Mouse (Mus musculus): ENCODE results near the gene Fastkd5.
"Not testable (repeated sequence)": the region's sequence is repeated elsewhere in the genome, so short reads cannot be mapped to it uniquely, and the experiment has no call there.

The Fastkd5 gene

GRCm38 (mm10) chr2:130577021-130577420 is 52.8 kb downstream of the Fastkd5 start:
- no peak for DNase-seq (ENCODE audit: low spot score)

GRCm38 (mm10) chr2:130576564-130576963 is 53.3 kb downstream of the Fastkd5 start:
- not testable (repeated sequence) for DNase-seq (ENCODE audit: low spot score)

- DNase-seq (ENCODE audit: low spot score), result no peak
Observed at GRCm38 (mm10) chr2:130575873-130576272, 54.0 kb downstream of the Fastkd5 start, which contains the start of gene Oxt. Gene Oxt, plus strand, starts transcription at chr2:130576173.

- no peak for DNase-seq (ENCODE audit: low spot score)
Observed at GRCm38 (mm10) chr2:130574960-130575359, 54.9 kb downstream of the Fastkd5 start.

GRCm38 (mm10) chr2:130569926-130570325 is 59.9 kb downstream of the Fastkd5 start:
- DNase-seq (ENCODE audit: low spot score), result no peak

GRCm38 (mm10) chr2:130568921-130569320 is 60.9 kb downstream of the Fastkd5 start:
- DNase-seq (ENCODE audit: low spot score), result no peak

GRCm38 (mm10) chr2:130564983-130565382 is 64.8 kb downstream of the Fastkd5 start:
- no peak for DNase-seq (ENCODE audit: low spot score)

GRCm38 (mm10) chr2:130564063-130564462 is 65.8 kb downstream of the Fastkd5 start:
- DNase-seq (ENCODE audit: low spot score), result no peak
